Mouse (Mus musculus) layer of hippocampus, adult 2 months (tissue): ENCODE results near the gene Tcl1b2. TPM values are rescaled to one million over a fixed set of nuclear protein-coding genes. Genes with fewer than 3 reads are reported as not detected.
"Not testable (repeated sequence)": the region's sequence is repeated elsewhere in the genome, so short reads cannot be mapped to it uniquely, and the experiment has no call there.

Experiments
- DNase-seq, 2 experiments: peaks; one replicate each; pipeline ENCODE4 v3.0.0; 2022; ENCODE audit warnings: low spot score in 2 of 2
- H3K27ac ChIP-seq: fragments of 200-600 bp; 2 replicates; pipeline ENCODE4 v1.8.1; 2022
- H3K4me3 ChIP-seq: fragments of 200-600 bp; 2 replicates; pipeline ENCODE4 v1.8.1; 2022; ENCODE audit warnings: mild to moderate bottlenecking
- CTCF ChIP-seq: fragments of 200-600 bp; conservative IDR thresholded peaks from 2 replicates; pipeline ENCODE4 v1.8.1; 2022; ENCODE audit warnings: antibody characterized with exemption, mild to moderate bottlenecking, moderate library complexity
- total RNA-seq, 2 experiments: library from RNA; stranded (reverse); gene quantifications; 2 replicates each; pipeline ENCODE4 v1.2.3; 2021

The Tcl1b2 gene
- total RNA-seq, 2 experiments from 2014 or later: not detected

GRCm38 (mm10) chr12:105188980-105189379 is 43.2 kb downstream of the Tcl1b2 start:
- DNase-seq: peak in 1 of 2 experiments; percentile 30
- not testable (repeated sequence) for H3K4me3 ChIP-seq, H3K27ac ChIP-seq
- peak; percentile 66 for TF ChIP-seq CTCF

- not testable (repeated sequence) for DNase-seq, H3K27ac ChIP-seq
Observed at GRCm38 (mm10) chr12:105190743-105191142, 44.9 kb downstream of the Tcl1b2 start, which contains the start of gene Tcl1b3. TSS of gene Tcl1b3 (plus strand) at chr12:105191043.

DNA sequence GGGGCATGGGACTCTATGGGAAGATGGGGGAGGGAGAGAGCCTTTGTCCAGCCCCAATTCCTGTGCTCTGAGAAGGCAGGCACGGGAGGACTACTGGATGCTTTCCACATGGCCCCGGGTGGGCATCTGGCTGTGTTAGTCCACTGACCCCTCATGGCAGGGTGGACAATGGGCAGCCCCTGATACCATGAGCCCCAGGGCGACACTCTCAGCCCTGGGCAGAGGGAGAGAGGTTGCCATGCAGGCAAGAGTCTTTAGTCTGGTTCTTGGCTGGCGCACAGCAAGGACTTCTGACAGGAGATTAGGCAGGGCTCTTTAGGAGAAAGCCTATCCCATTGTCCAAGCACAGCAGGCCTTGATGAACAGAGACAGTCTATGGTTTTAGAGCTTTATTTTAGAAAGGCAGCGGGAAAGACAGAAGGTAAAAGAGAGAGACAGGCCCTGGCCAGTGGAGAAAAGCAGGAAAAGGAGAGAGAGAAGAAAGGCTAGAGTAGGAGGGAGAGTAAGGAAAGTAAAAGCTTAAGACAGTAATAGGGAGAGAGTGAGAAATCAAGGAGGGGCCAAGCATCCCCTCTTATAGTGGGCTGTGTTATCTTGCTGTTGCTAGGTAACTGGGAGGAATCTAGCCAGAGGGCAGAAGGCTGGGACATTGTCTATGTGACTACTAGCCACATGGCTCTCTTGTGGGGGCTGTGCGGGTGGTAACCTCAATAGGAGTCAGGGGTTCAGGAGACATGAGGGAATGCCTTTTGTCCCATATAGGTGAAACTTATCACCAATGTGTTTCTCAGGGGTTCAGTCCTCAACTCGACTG is 54.1 kb downstream of the Tcl1b2 start:
- not testable (repeated sequence) for H3K27ac ChIP-seq, H3K4me3 ChIP-seq, DNase-seq

More at GRCm38 (mm10) chr12:105190743-105191142, 44.9 kb downstream of the Tcl1b2 start, which contains the start of gene Tcl1b3:
- H3K4me3 ChIP-seq: not testable (repeated sequence)

GRCm38 (mm10) chr12:105201657-105202056 is 55.8 kb downstream of the Tcl1b2 start, which contains the start of gene Tcl1b4:
TSS of gene Tcl1b4 (plus strand) at chr12:105201957.
- not testable (repeated sequence) for DNase-seq, H3K4me3 ChIP-seq, H3K27ac ChIP-seq

Other genes starting within 250 kb of the Tcl1b2 start
- gene Syne3, start 136.2 kb upstream of the Tcl1b2 start, total RNA-seq: 1 to 10 TPM; 1.7 to 1.8 TPM
- 10 to 100 TPM; 43.9 to 47.0 TPM for gene Glrx5, start 113.3 kb upstream of the Tcl1b2 start, total RNA-seq
- gene Tcl1b1, start 13.7 kb downstream of the Tcl1b2 start, total RNA-seq: not detected
- gene Tcl1b5, start 30.3 kb downstream of the Tcl1b2 start, total RNA-seq: not detected
- not detected for gene Tcl1b3, start 45.0 kb downstream of the Tcl1b2 start, total RNA-seq
- not detected for gene Tcl1b4, start 55.9 kb downstream of the Tcl1b2 start, total RNA-seq
- not detected for gene Tcl1, start 76.8 kb downstream of the Tcl1b2 start, total RNA-seq
- 10 to 100 TPM; 16.6 to 17.3 TPM for gene Tunar, start 187.9 kb downstream of the Tcl1b2 start, total RNA-seq